Mouse (Mus musculus): Measurements from ENCODE around the gene Selplg. TPM values are rescaled to one million over a fixed set of nuclear protein-coding genes. Genes with fewer than 3 reads are reported as not detected.
"Not testable (repeated sequence)": the region's sequence is repeated elsewhere in the genome, so short reads cannot be mapped to it uniquely, and the experiment has no call there.

Selplg gene
- total RNA-seq, 2 experiments from 2014 or later = 30.2 to 66.0 TPM

DNA sequence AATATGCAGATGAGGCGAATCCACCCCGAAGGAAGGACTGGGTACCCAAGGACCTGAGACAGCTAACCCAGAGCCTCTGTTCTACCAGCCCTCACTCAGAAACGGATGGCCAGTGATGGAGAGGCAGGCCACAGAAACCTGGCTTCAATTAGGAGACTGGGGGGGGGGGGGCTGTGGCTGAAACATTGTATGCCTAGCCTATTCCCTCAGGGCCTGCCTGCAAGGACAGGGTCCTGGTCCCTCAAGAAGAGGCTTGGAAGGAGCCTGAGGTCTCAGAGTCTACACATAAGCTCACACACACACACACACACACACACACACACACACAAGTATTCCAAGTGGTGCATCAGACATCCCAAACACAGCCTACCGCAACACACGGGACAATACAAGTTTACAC lies 32.8 kb downstream of the Selplg start:
- no peak for ATAC-seq (replicated peaks; ENCODE audit: low FRiP score, low TSS enrichment, poor library complexity, severe bottlenecking)

DNA sequence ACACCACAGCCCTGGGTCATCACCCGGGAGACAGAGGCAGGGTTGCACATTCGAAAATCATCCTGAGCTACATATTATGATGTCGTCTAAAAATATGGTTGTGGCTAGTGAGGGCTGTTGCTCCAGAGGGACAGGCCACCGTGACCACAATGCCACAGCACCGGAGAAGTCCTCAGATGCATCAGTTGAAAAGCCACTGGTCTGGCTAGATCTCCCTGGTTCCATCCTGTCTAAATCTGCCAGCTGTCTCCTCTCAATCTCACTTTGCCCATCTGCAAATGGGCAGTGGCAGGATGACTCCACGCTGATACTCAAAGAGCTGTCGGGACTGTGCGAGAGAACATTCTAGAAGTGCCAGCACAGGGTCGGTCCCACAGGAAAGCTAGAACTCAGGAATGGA lies 33.9 kb downstream of the Selplg start:
- no peak for ATAC-seq (replicated peaks; ENCODE audit: low FRiP score, low TSS enrichment, poor library complexity, severe bottlenecking)

DNA sequence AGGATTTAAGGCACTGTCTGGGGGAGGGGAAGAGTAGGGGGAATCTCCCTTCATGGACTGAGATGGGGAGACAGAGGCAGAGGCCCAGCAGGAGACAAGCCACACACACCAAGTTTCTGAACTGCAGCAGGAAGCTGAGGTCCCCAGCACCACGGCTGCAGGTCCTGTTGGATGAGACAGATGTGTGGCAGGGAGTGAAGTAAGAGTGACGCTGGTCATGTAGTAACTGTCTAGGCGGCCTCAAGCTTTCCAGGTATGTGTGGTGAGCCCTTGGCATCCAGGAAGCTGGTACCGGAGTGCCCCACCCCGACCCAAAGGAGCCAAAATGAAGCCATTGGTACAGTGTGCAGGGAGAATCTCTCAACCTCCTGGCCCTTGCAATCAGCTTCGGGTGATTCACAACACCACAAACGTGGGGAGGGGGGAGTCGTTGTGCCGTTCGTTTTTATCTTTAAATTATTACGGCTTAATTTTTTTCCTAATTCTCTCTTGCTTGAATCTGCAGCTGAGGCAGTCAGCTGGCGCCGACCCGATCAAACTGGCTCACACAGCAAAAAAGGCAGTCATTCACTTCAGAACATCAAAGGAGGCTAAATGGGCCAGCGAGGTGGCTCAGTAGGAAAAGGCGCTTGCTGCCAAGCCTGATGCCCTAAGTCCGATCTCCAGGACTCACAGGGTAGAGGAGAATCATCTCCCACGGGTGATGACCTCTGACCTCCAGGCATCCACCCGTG lies 35.1 kb downstream of the Selplg start:
- ATAC-seq (replicated peaks; ENCODE audit: low FRiP score, low TSS enrichment, poor library complexity, severe bottlenecking) = no peak

DNA sequence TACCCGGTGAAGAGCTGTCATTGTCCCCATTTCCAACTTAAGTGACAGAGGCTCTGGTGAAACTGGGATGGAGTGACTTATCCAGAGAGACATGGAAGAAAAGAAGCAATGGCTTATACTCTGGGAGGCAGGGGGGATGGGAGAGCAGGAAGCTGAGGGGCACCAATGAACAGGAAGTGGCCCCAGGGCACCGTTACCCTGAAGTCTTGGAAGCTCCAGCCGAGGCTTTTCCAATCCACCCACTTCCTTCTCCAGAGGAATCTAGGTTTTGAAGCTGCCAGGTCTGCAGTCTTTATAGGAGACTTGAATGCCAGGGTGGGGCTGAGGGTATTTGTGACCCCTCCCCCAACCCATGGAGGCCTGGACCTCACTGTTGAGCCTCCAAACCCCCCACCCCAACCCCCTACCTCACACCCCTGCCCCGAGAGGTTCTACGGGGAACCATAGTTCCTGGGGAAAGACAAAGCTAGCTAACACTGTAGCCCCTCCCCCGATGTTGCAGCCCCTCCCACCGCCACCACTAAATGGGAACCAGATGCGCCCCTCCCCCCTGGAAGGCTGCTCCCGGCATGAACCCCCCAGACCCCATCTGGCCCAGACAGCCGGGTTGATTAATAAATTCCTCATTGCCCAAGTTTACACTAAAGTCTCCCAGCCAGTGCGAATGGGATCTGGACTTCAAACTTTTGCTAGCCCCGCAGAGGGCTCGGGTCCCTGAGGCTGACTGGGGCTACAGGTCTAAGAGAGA lies 35.9 kb downstream of the Selplg start:
- no peak for ATAC-seq (replicated peaks; ENCODE audit: low FRiP score, low TSS enrichment, poor library complexity, severe bottlenecking)

DNA sequence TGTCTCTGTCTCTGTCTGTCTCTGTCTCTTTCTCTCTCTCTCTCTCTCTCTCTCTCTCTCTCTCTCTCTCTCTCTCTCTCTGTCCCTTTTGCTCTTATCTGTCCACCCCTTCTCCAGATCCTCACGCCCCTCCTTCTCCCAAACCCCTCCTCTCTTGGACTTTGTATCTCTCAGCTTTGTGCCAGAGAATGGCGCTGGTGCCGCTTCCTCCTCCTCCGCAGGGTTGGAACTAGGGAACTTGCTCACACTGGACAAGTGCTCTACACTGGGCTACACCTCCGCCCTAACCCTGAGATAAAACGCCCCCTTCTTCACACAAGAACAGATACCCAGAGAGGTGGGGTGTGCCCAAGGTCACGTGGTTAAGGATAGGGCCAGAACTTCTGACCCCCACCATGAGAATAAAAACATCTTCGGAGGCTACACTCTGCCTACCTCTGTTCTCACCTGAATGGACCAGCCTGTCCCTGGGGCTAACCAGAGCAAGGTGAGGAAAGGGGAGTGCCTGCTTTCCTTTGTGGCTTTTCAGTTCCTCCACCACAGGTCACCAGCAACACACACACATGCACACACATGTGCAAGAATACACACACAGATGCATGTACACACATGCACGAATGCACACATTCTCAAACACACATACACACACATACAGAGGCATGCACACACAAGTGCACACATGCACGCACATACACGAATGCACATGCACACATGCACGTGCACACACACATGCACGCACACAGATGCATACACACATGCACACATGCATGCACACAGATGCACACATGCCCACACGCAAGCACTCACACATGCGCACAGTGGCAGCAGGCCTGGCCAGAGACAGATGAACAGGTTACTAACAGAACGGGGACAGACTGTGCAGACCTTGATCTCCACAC lies 41.0 kb downstream of the Selplg start:
- ATAC-seq (replicated peaks; ENCODE audit: low FRiP score, low TSS enrichment, poor library complexity, severe bottlenecking) = no peak

DNA sequence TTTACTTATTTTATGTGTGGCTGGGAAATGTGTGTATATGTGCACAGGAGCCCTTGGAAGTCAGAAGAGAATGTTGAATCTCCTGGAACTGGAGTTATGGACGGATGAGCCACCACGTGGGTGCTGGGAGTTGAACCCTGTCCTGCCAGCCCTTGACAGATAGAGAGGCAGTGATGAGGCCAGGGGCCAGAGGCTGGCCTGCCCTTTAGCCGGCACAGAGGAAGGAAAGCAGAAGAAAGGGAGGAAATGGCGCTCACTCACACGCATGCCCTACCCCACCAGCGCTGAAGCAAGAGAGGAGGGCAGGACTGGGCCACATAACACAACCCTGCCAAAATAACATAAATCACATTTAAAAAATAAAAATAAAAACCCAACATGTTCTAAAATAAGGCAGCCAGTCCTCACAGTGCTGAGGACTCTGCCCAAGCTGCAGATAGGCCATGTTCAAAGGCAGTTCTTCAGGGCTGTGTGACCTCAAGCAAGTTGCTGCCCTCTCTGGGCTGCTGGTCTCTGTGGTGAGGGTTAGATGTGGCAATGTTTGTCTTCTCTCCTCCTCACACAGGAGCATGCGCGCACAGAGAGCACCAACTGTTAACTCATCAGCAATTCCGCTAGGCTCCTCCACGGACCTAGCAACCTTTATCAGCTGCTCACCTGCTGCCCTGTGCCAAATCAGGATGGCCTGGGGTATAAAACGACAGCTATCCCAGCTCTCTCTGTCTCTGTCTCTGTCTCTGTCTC lies 41.8 kb downstream of the Selplg start:
- ATAC-seq (replicated peaks; ENCODE audit: low FRiP score, low TSS enrichment, poor library complexity, severe bottlenecking) = no peak

DNA sequence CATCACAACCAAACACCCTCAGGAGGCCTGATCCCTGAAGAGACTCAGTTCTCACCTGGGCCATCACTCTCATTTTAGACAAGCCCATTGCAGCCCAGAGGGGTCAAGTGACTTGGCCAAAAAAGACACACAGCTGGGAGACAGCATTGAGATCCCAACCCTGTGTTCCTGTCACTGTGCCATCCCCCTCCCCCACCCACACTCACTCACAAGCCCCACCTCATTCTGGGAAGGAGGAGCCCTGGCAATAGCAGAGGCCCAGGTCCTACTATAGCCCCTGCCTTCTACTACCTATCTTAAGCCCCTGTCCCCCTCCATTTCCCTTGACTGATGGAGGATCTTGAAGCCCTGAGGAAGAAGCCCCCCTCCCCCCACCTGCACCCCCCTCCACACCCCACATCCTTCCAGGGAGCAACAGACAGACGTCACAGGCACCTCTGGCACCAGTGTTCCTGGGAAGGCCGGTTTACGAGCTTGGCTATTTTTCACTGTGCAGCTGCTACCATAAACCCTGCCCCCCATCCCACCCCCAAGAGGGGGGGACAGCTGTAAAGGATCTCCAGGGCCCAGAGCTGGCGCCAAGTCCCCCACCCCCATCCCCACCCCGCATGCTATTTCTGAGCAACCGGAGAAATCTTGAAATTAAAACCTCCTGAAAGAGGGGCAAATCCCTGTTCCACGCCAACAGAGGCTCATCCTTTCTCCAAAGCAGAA lies 43.2 kb downstream of the Selplg start:
- ATAC-seq (replicated peaks; ENCODE audit: low FRiP score, low TSS enrichment, poor library complexity, severe bottlenecking) = no peak

DNA sequence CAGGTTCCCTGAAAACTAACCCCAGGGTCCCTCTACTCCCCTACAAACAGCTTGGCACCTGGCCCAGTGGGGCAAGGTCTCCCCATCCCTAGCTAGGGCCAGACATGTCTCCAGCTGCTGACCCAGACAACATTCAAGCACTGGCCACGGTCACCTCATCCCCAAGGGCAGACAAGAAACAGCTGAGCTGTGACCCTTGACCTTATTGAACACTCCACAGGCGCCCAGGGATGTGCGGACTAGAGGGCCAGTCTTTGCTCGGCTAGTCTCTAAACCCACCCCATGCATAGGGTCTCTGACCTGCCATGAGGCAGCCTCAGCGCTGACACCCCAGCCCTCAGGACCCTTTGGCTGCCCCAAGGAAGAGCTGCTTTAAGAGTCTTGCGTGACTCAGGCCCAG lies 43.8 kb downstream of the Selplg start:
- ATAC-seq (replicated peaks; ENCODE audit: low FRiP score, low TSS enrichment, poor library complexity, severe bottlenecking) = no peak

DNA sequence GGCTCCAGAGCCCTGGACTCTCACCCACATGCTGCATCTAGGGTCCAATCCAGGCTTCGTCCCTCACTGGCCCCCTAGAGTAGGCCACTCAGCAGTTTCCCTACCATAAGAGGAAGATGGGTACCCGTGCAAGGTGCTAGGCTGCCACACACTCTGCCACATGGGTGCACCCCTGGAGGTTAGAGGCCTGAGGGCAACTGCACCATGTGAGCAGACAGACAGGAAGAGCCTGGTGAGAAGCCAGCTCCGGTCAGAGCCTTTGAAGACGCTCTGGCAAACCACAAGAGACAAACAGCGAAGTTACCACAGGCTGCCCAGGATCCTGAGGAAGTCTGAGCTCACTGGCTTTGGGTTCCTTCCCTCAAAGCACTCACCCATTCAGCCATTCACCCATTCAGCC lies 45.5 kb downstream of the Selplg start:
- no peak for ATAC-seq (replicated peaks; ENCODE audit: low FRiP score, low TSS enrichment, poor library complexity, severe bottlenecking)

DNA sequence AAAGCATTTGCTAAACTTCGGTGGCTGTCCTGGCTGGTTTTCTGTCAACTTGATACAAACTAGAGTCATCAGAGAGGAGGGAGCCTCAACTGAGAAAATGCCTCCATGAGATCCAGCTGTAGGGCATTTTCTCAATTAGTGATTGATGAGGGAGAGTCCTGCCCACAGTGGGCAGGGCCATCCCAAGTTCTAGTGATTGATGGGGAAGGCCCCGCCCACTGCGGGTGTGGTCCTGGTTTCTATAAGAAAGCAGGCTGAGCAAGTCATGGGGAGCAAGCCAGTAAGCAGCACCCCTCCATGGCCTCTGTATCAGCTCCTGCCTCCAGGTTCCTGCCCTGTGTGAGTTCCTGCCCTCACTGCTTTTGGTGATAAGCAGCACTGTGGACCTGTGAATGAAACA lies 48.3 kb downstream of the Selplg start:
- not testable (repeated sequence) for ATAC-seq (replicated peaks; ENCODE audit: low FRiP score, low TSS enrichment, poor library complexity, severe bottlenecking)

DNA sequence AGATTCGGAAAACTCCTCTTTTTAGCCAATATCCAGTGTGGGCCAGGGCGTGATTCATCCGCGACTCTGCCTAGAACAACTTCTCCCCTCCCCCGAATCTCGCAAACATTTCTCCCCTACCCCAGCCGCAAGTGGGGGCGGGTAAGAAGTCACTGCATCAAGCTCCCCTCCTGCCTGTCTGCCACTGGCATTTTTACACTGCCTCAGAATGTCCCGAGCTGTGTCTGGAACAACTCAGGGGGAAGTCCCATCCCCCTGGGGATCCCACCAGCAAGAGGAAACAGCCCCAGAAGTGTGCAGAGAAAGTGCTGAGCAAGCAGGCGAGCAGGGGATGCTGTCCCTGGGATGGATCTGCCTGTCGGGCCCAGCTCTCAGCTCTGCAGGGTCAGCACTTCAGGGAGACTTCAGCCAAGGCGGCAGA lies 48.9 kb downstream of the Selplg start:
- no peak for ATAC-seq (replicated peaks; ENCODE audit: low FRiP score, low TSS enrichment, poor library complexity, severe bottlenecking)

DNA sequence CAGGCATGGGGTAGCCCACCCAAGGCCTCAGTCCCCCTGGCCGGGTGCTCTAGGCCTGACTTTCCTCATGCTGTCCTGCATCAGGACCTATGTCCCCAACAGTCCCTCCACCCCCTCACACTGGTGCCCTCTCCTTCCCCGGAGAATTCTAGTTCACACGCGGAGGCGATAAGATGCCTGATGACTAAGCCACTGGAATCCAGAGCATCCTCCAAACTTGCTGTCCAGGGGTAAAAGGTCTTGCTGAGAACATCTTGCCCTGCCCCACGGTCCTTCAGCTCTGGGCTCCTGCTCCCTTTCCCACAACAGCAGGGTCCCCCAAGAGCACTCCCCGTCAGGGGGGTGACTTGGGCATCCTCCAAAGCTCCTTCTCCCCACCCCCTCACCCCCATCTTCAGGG lies 49.8 kb downstream of the Selplg start:
- no peak for ATAC-seq (replicated peaks; ENCODE audit: low FRiP score, low TSS enrichment, poor library complexity, severe bottlenecking)

DNA sequence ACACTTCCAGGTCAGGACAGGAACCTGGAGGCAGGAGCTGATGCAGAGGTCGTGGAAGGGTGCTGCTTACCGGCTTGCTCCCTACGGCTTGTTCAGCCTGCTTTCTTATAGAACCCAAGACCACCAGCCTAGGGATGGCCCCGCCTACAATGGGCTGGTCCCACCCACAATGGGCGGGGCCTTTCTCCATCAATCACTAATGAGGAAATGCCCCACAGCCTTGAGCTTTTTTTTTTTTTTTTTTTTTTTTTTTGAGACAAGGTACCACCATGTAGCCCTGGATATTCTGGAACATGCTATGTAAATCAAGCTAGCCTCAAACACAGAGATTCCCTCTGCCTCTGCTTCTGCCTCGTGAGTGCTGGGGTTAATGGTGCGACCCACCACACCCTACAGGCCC lies 50.6 kb downstream of the Selplg start:
- ATAC-seq (replicated peaks; ENCODE audit: low FRiP score, low TSS enrichment, poor library complexity, severe bottlenecking) = no peak

DNA sequence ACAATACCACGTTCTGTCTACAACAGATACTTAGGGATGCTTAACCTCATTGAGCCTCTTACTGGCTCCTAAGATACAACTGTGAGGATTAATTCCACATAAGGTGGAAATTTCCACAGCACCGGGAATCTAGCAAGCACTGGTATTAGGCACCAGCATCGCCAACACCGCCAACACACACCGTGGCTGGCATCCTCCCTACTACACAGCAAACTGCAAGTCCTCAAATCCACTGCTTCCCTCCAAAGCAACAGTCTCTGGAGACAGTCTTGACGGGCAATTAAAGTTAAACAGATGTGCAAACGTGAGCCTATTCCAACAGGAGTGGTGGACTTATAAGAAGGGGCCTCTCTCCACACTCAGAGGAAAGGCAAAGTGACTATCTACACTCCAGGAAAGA lies 51.2 kb downstream of the Selplg start:
- no peak for ATAC-seq (replicated peaks; ENCODE audit: low FRiP score, low TSS enrichment, poor library complexity, severe bottlenecking)

DNA sequence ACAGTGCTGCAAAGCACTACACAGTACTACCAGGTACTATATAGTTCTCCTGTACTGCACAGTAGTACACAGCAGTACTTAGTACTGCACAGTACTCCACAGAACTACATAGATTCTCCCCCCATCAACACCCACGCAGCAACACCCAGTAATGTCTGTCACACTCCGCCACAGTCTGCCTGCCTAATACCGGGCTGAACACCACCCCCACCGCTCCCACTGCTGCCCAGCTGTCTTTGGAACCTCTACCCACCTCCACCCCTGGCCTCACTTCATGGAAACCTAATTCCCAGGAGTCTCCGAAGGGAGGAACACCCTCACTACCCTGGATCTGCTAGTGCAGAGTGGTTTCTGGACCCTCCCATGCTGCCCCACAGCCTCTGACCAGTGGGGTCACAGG lies 51.7 kb downstream of the Selplg start:
- ATAC-seq (replicated peaks; ENCODE audit: low FRiP score, low TSS enrichment, poor library complexity, severe bottlenecking) = no peak

DNA sequence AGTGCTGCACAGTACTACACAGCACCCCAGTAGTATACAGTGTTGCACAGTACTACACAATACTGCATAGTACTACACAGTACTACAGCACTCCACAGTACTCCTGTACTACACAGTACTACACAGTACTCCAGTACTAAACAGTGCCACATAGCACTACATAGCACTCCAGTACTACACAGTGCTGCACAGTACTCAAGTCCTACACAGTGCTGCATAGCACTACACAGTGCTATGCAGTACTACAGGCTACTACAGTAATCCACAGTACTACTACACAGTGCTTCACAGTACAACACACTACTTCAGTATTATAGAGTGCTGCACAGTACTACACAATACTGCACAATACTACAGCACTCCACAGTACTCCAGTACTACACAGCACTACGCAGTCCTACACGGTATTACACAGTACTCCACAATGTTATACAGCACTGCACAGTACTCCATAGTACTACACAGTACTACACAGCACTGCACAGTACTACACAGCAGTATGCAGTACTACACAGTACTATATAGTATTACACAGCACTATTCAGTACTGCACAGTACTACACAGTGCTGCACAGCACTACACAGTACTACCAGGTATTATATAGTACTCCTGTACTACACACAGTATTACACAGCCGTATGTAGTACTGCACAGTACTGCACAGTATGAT lies 52.2 kb downstream of the Selplg start:
- no peak for ATAC-seq (replicated peaks; ENCODE audit: low FRiP score, low TSS enrichment, poor library complexity, severe bottlenecking)

DNA sequence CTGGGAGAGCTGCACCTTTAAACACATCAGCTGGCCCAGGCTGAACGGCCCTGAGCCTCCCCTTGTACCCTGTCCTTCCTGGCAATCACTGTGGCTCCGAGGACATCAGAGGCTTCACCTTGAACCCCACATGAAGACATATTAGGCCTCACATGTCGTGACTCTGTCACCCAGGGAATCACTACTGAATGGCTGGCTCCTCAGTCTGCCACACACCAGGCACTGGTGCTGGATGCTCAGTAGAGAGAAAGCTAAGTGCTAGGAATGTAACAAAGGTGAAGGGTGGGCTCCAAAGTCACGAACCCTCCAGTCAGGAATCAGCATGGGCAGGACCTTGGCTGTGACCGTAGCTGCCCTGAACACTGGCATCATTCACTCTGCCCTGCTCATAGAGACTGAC lies 52.9 kb downstream of the Selplg start:
- no peak for ATAC-seq (replicated peaks; ENCODE audit: low FRiP score, low TSS enrichment, poor library complexity, severe bottlenecking)

DNA sequence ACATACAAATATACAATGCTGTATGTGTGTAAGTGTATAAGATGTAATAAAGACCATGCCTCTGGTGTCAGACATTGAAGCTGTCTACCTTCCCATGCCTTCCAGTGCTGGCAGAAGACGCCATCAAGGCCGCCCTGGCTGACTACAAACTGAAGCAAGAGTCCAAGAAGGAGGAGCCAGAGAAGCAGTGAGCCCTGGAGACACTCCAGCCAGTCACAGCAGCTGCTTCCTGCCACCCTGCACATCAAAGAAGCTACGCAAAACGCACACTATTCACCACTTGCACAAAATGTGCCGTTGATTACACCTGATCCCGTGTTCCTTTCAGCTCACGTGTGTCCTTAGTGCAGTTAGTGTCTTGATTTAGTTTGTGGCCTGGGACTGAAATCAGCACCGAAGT lies 54.7 kb downstream of the Selplg start:
- ATAC-seq (replicated peaks; ENCODE audit: low FRiP score, low TSS enrichment, poor library complexity, severe bottlenecking) = not testable (repeated sequence)

DNA sequence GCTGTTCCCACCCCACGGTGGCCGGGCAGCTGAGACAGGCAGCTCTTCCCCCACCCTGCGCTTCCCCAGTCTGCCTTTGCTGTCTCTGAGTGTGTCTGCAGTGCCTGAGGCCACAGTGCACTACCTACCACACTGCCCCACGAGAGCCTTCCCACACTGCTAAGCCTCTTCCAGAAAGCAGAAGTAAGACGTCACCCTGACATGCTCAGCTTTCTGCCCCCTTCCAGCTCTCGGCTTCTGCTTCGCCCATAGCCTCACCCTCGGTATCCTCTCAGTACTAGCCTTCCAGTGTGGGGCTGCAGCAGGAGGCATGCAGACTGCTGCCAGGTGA lies 55.6 kb downstream of the Selplg start:
- no peak for ATAC-seq (replicated peaks; ENCODE audit: low FRiP score, low TSS enrichment, poor library complexity, severe bottlenecking)
